Mouse (Mus musculus): ENCODE data around the gene Ccl17.

DNA sequence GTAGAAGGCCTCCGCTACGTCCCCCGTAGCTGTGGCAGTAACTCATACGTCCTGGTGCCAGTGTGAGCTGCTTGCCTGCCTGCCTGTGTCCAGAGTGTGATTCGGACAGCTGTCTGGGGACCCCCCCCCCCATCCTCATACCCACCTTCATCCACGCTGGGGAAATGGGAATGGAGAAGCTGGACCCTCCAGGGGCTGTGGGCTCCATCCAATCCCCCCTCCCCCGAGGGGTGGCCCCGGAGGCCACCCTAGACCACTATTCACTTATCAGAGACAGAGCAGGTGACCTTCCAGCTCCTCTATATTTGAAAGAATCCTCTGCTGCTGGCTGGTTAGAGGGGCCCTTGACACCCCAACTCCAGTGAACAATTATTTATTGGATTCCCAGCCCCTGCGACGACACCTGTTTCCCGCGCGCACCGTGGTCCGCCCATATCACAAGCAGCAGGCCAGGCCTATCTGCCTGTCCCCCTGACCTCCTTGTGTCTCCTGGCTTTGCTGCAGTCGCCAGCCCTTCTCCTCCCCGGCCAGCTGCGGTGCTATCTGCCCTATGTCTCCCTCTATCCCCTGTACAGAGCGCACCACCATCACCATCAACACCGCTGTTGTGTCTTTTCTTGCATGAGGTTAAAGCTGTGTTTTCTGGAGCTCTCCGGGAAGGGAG lies 29.6 kb upstream of the Ccl17 start:
- no peak for TF ChIP-seq MAFK (IDR thresholded peaks at IDR 0.05; ENCODE audit: insufficient read depth, low read depth, low read length)
- TF ChIP-seq ZNF384 (IDR thresholded peaks at IDR 0.05; ENCODE audit: low read depth, low read length) = no peak
